Mouse (Mus musculus): ENCODE measurements around the gene Col15a1. TPM values are rescaled to one million over a fixed set of nuclear protein-coding genes. Genes with fewer than 3 reads are reported as not detected.

Col15a1 gene
- 7.3 TPM for polyA plus RNA-seq (2014; fragmentation: Illumina TruSeq; extraction: RNeasy Lipid Tissue Mini Kit (QIAGEN cat#74804); ENCODE audit: insufficient read depth, low read depth, low replicate concordance)

GRCm38 (mm10) chr4:47207969-47208420 lies at the start of gene Col15a1:
TSS of gene Col15a1 (plus strand) at chr4:47208161.

GRCm38 (mm10) chr4:47352803-47353388 lies 144.9 kb downstream of the Col15a1 start, which contains the start of gene Tgfbr1:
TSS of gene Tgfbr1 (plus strand) at chr4:47353222.

Other genes with a start within 250 kb of the Col15a1 start
- not detected for gene Gabbr2, start 216.3 kb upstream of the Col15a1 start, polyA plus RNA-seq (2014; fragmentation: Illumina TruSeq; extraction: RNeasy Lipid Tissue Mini Kit (QIAGEN cat#74804); ENCODE audit: insufficient read depth, low read depth, low replicate concordance)
- gene Anks6, start 150.7 kb upstream of the Col15a1 start, polyA plus RNA-seq (2014; fragmentation: Illumina TruSeq; extraction: RNeasy Lipid Tissue Mini Kit (QIAGEN cat#74804); ENCODE audit: insufficient read depth, low read depth, low replicate concordance) = 1.5 TPM
- gene Galnt12, start 116.3 kb upstream of the Col15a1 start, polyA plus RNA-seq (2014; fragmentation: Illumina TruSeq; extraction: RNeasy Lipid Tissue Mini Kit (QIAGEN cat#74804); ENCODE audit: insufficient read depth, low read depth, low replicate concordance) = 2.2 TPM
- 13.4 TPM for gene Tgfbr1, start 145.1 kb downstream of the Col15a1 start, polyA plus RNA-seq (2014; fragmentation: Illumina TruSeq; extraction: RNeasy Lipid Tissue Mini Kit (QIAGEN cat#74804); ENCODE audit: insufficient read depth, low read depth, low replicate concordance)

Data from lung, adult 10 weeks (tissue).